Comparison of ENCODE assay signal across 9 mouse cellular contexts in the genomic region with DNA sequence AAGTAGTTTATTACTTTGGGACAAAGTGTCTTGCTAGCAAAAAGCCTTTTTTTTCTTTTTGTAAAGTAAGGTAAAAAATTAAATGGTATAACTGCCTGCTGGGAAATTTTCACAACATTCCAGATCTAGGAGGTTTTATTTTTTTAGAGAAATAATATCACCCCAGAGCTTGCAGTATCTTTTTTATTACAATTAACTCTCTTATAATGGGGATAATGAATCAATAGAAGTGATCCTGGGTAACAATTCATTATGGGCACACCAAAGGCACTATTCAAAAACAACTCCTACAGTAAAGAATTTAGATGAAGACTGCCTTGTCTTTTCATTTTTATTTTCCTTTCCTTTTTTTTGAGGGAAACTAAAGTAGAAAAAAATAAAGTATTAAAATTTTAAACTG. TPM values are rescaled to one million over a fixed set of nuclear protein-coding genes. Genes with fewer than 3 reads are reported as not detected.
A peak's percentile ranks its signal among the peaks of the same experiment; 100 is the strongest.
DNase-seq lines count a peak whose midpoint lies in the region; ATAC-seq and TF ChIP-seq lines count a peak whose summit lies in the region.
"Had no signal": no experiment of that assay in that cellular context is flagged by ENCODE, and none has a peak within 500 bp of the region (broad histone marks: within the 10 kb centered on the region; RNA-seq: fewer than 3 reads in every experiment).

No protein-coding gene starts in this region.

- peaks cover 6% of the 10 kb centered on the region; the same call in 1 of the 2 replicates for H3K36me3 ChIP-seq in intestine, embryonic 14.5 days (ENCODE audit: control insufficient read depth, insufficient read depth, low read length)
- no peaks in the 10 kb centered on the region for H3K36me3 ChIP-seq in intestine, embryonic 15.5 days
- peaks cover 0 to 22% of the 10 kb centered on the region in 2 experiments for H3K36me3 ChIP-seq in CH12.LX (replicated peaks in 1 of 2; ENCODE audit: control insufficient read depth in 1 of 2, insufficient read depth in 1 of 2, low read length in 1 of 2)
- H3K36me3 ChIP-seq in embryonic facial prominence, embryonic 12.5 days = no peaks in the 10 kb centered on the region
- no peaks in the 10 kb centered on the region for H3K36me3 ChIP-seq in limb, embryonic 14.5 days (ENCODE audit: control insufficient read depth, insufficient read depth, low read length)
- H3K36me3 ChIP-seq: limb, embryonic 15.5 days had no signal

- in situ Hi-C loops in CH12.LX (cut with MboI; ENCODE audit: low pct_ligation_motif_present, low pct_unique_long_range_greater_than_20kb, low sequenced_read_pairs) = loop anchor here (5.0 to 10.0 kb wide), 4 partner anchors 52 to 420 kb away; partner anchors contain the start of genes Clhc1 and Rps27a

- H3K4me1 ChIP-seq in intestine, embryonic 14.5 days (replicated peaks; ENCODE audit: control insufficient read depth, insufficient read depth, low read length) = peaks cover 9% of the 10 kb centered on the region
- H3K4me1 ChIP-seq in intestine, embryonic 15.5 days (replicated peaks) = 0 out of 2 replicates have a peak, but pooled peaks cover 2% of the 10 kb centered on the region
- H3K4me1 ChIP-seq in CH12.LX (ENCODE audit: control insufficient read depth in 1 of 2, insufficient read depth in 2 of 2) = peaks cover 0 to 41% of the 10 kb centered on the region in 2 experiments; a peak in 2 of 4 replicates
- H3K4me1 ChIP-seq in embryonic facial prominence, embryonic 12.5 days = no peaks in the 10 kb centered on the region
- peaks cover 3% of the 10 kb centered on the region; the same call in 1 of the 2 replicates for H3K4me1 ChIP-seq in limb, embryonic 14.5 days (ENCODE audit: control insufficient read depth, insufficient read depth, low read length)

- ATAC-seq in intestine, embryonic 14.5 days (replicated peaks; ENCODE audit: low FRiP score, low TSS enrichment, low read depth) = no peak
- ATAC-seq in intestine, embryonic 15.5 days = no peak
- no peak for ATAC-seq in embryonic facial prominence, embryonic 12.5 days (ENCODE audit: insufficient number of reproducible peaks, insufficient read depth, low FRiP score, low TSS enrichment)
- ATAC-seq in limb, embryonic 14.5 days (ENCODE audit: low FRiP score, low read depth) = no peak
- no peak for ATAC-seq in granulocyte monocyte progenitor cell, adult 5-6 weeks (replicated peaks; ENCODE audit: poor library complexity, severe bottlenecking)

- TF ChIP-seq RAD21 in CH12.LX (IDR thresholded peaks at IDR 0.05; ENCODE audit: low read depth, low read length) = no peak

- no peak for DNase-seq in intestine, embryonic 14.5 days (ENCODE audit: low spot score)
- no peak for DNase-seq in CH12.LX (ENCODE audit: extremely low read depth)
- no peak for DNase-seq in limb, embryonic 14.5 days (ENCODE audit: low spot score)
- DNase-seq in spleen, adult 12 weeks (ENCODE audit: low spot score) = no peak

- no peaks in the 10 kb centered on the region for H3K27me3 ChIP-seq in intestine, embryonic 14.5 days (replicated peaks; ENCODE audit: control insufficient read depth, insufficient read depth, low read length)
- H3K27me3 ChIP-seq in intestine, embryonic 15.5 days (replicated peaks) = no peaks in the 10 kb centered on the region
- H3K27me3 ChIP-seq in CH12.LX (replicated peaks) = no peaks in the 10 kb centered on the region
- H3K27me3 ChIP-seq in embryonic facial prominence, embryonic 12.5 days = no peaks in the 10 kb centered on the region
- no peaks in the 10 kb centered on the region for H3K27me3 ChIP-seq in limb, embryonic 14.5 days (ENCODE audit: control insufficient read depth, insufficient read depth, low read length)
- H3K27me3 ChIP-seq: limb, embryonic 15.5 days had no signal

- peak overlapping the region; percentile 92 for H3K4me3 ChIP-seq in intestine, embryonic 14.5 days (ENCODE audit: low read depth, low read length)
- H3K4me3 ChIP-seq in intestine, embryonic 15.5 days (replicated peaks) = no peak overlapping the region
- H3K4me3 ChIP-seq in CH12.LX (replicated peaks in 1 of 3; ENCODE audit: low read depth in 2 of 3, low read length in 2 of 3, poor library complexity in 1 of 3) = peak overlapping the region in 2 of 3 experiments; percentile 63 to 87
- no peak overlapping the region for H3K4me3 ChIP-seq in embryonic facial prominence, embryonic 12.5 days
- peak overlapping the region; percentile 98; the same call in 1 of the 2 replicates for H3K4me3 ChIP-seq in limb, embryonic 14.5 days (replicated peaks; ENCODE audit: low read length)

- dilution Hi-C loops in CH12.LX (cut with MboI; ENCODE audit: extremely low pct_ligation_motif_present, extremely low pct_unique_long_range_greater_than_20kb, low sequenced_read_pairs) = no loop called here

- no peak overlapping the region for H3K27ac ChIP-seq in intestine, embryonic 14.5 days (ENCODE audit: low read depth)
- H3K27ac ChIP-seq in intestine, embryonic 15.5 days = no peak overlapping the region
- H3K27ac ChIP-seq in CH12.LX (ENCODE audit: insufficient read depth, low read depth) = no peak overlapping the region
- no peak overlapping the region for H3K27ac ChIP-seq in embryonic facial prominence, embryonic 12.5 days
- no peak overlapping the region for H3K27ac ChIP-seq in limb, embryonic 14.5 days (replicated peaks; ENCODE audit: low read depth, low read length)

- H3K4me2 ChIP-seq in intestine, embryonic 14.5 days (ENCODE audit: low read length) = peak overlapping the region; percentile 61
- H3K4me2 ChIP-seq in intestine, embryonic 15.5 days (replicated peaks) = no peak overlapping the region
- H3K4me2 ChIP-seq in CH12.LX (ENCODE audit: insufficient read depth, low read depth, poor library complexity, severe bottlenecking) = no peak overlapping the region
- H3K4me2 ChIP-seq in embryonic facial prominence, embryonic 12.5 days (replicated peaks) = peak overlapping the region; percentile 26; the same call in 1 of the 2 replicates
- H3K4me2 ChIP-seq in limb, embryonic 14.5 days (replicated peaks; ENCODE audit: low read depth, low read length, severe bottlenecking) = peak overlapping the region; percentile 26; the same call in 1 of the 2 replicates

- H3K9ac ChIP-seq in intestine, embryonic 14.5 days (ENCODE audit: low read length) = no peak overlapping the region
- H3K9ac ChIP-seq in intestine, embryonic 15.5 days = no peak overlapping the region
- H3K9ac ChIP-seq in CH12.LX (ENCODE audit: insufficient read depth, low read depth) = peak overlapping the region; percentile 67; the same call in 1 of the 2 replicates
- H3K9ac ChIP-seq in embryonic facial prominence, embryonic 12.5 days = no peak overlapping the region
- H3K9ac ChIP-seq in limb, embryonic 14.5 days (ENCODE audit: low read depth, low read length, severe bottlenecking) = no peak overlapping the region

- TF ChIP-seq CTCF in CH12.LX (conservative IDR thresholded peaks at IDR 0.05 in 1 of 2, IDR thresholded peaks at IDR 0.05 in 1 of 2; ENCODE audit: low read depth in 2 of 2, low read length in 2 of 2) = no peak

- no peak for TF ChIP-seq EP300 in CH12.LX (IDR thresholded peaks at IDR 0.05; ENCODE audit: low read length)

- H3K9me3 ChIP-seq in intestine, embryonic 14.5 days (ENCODE audit: control insufficient read depth, low read length) = no peaks in the 10 kb centered on the region
- no peaks in the 10 kb centered on the region for H3K9me3 ChIP-seq in intestine, embryonic 15.5 days
- H3K9me3 ChIP-seq in CH12.LX (replicated peaks; ENCODE audit: low read length) = no peaks in the 10 kb centered on the region
- no peaks in the 10 kb centered on the region for H3K9me3 ChIP-seq in embryonic facial prominence, embryonic 12.5 days
- H3K9me3 ChIP-seq in limb, embryonic 14.5 days (ENCODE audit: control insufficient read depth, low read length) = no peaks in the 10 kb centered on the region
- H3K9me3 ChIP-seq: G1E; limb, embryonic 15.5 days had no signal

- H3K79me2 ChIP-seq in CH12.LX (replicated peaks; ENCODE audit: control insufficient read depth, extremely low read depth, insufficient read depth, poor library complexity, severe bottlenecking) = peaks cover 33% of the 10 kb centered on the region

- no peak for TF ChIP-seq POLR2A in CH12.LX (IDR thresholded peaks at IDR 0.05; ENCODE audit: low read depth, low read length)
- TF ChIP-seq POLR2A in limb, embryonic 14.5 days (IDR thresholded peaks at IDR 0.05; ENCODE audit: borderline replicate concordance, extremely low read depth, insufficient read depth, insufficient read length) = no peak

TF ChIP-seq in CH12.LX, 34 proteins besides CTCF, POLR2A, EP300 and RAD21:
- peak; percentile 51; the same call in 1 of the 2 replicates for TF ChIP-seq CHD1 (IDR thresholded peaks at IDR 0.05; ENCODE audit: low read depth, low read length)
- TF ChIP-seq SIN3A (IDR thresholded peaks at IDR 0.05; ENCODE audit: low read length) = no peak

RNA-seq across cellular contexts. Expression of gene Rtn4, which starts 2.0 kb away (rescaled TPM):
- 49.6 and 54.6 TPM in 2 replicates for polyA plus RNA-seq in intestine, embryonic 14.5 days (2014; fragmentation: Nextera tagmentation; extraction: Ambion mirVana)
- 48.8 and 51.0 TPM in 2 replicates for polyA plus RNA-seq in intestine, embryonic 15.5 days (2015; fragmentation: Nextera tagmentation; extraction: Ambion mirVana)
- total RNA-seq in CH12.LX (2012; rRNA removed) (95.8 and 106 TPM in 2 replicates), CH12.LX (2014; rRNA removed) (168 and 182 TPM in 2 replicates)
- polyA plus RNA-seq in CH12.LX (2012; ENCODE audit: insufficient read length, low read depth) = 210 and 224 TPM in 2 replicates
- polyA plus RNA-seq in embryonic facial prominence, embryonic 12.5 days (2016; fragmentation: Nextera tagmentation; extraction: Ambion mirVana) = 88.5 and 92.4 TPM in 2 replicates
- 212 and 222 TPM in 2 replicates for polyA plus RNA-seq in limb, embryonic 14.5 days (2012; rRNA removed)
- 65.8 and 74.5 TPM in 2 replicates for polyA plus RNA-seq in limb, embryonic 14.5 days (2014; fragmentation: Nextera tagmentation; extraction: Ambion mirVana)
- total RNA-seq in granulocyte monocyte progenitor cell, adult 5-6 weeks (2014; fragmentation: Nextera tagmentation) = 61.8 and 68.1 TPM in 2 replicates
- total RNA-seq in granulocyte monocyte progenitor cell, adult 5-6 weeks (2017) = 60.3 and 62.0 TPM in 2 replicates

Comparison
In these comparisons a context has a peak if more than half of its experiments do, and no peak if none do; other contexts are left out.
1. H3K4me2 ChIP-seq: peak in intestine, embryonic 14.5 days (single experiment), embryonic facial prominence, embryonic 12.5 days (single experiment) and limb, embryonic 14.5 days (single experiment); none in intestine, embryonic 15.5 days (single experiment) and CH12.LX (single experiment).
2. H3K4me3 ChIP-seq: peak in intestine, embryonic 14.5 days (single experiment), CH12.LX (2 of 3) and limb, embryonic 14.5 days (single experiment); none in intestine, embryonic 15.5 days (single experiment) and embryonic facial prominence, embryonic 12.5 days (single experiment).